Mouse (Mus musculus) adrenal gland, adult 10 weeks (tissue): ENCODE results near the gene Ksr1. TPM values are rescaled to one million over a fixed set of nuclear protein-coding genes. Genes with fewer than 3 reads are reported as not detected.

ENCODE experiments used
- polyA plus RNA-seq: library from polyadenylated mRNA; stranded (reverse); fragments of 350-450 nt; fragmentation: Illumina TruSeq; extraction: RNeasy Lipid Tissue Mini Kit (QIAGEN cat#74804); gene quantifications from one replicate; pipeline ENCODE4 v1.2.3, GENCODE M21; 2014; ENCODE audit warnings: low read depth, low replicate concordance

Ksr1 gene
- 0.52 TPM for polyA plus RNA-seq

DNA sequence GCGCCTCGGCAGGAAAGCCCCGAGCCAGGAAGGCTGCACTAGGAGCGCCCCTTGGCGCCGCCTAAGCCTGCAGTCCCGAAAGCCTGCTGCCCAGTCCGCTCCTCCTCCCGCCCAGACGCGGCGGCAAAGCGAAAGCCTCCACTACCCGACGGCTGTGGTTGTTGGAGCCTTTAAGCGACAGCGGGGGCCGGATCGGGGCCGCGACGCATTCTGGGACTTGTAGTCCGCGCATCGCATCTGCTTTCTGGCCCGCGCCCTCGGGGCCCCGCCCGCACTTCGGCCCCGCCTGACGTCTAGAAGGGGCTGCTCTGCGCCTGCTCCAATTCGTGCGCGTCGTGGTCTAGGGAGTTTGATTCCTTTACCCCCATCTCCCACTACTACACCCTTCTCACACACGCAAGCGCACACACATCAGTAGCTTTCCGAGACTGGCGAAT lies at the start of gene Ksr1:
TSS of gene Ksr1 (minus strand) at position 77 of the 437 bp plus-strand sequence.

GRCm38 (mm10) chr11:78984483-78985177 lies 161.6 kb downstream of the Ksr1 start, which contains the start of gene Lgals9:
TSS of gene Lgals9 (minus strand) at chr11:78984946.

Other genes with a start within 250 kb of the Ksr1 start
- 0.41 TPM for gene Nos2, start 225.6 kb downstream of the Ksr1 start, polyA plus RNA-seq
- gene Lgals9, start 161.5 kb downstream of the Ksr1 start, polyA plus RNA-seq, result 10.7 TPM
- gene Wsb1, start 108.3 kb upstream of the Ksr1 start, polyA plus RNA-seq, result 101 TPM
- not detected for gene Gm9964, start 150.5 kb upstream of the Ksr1 start, polyA plus RNA-seq
- gene Nf1, start 193.3 kb upstream of the Ksr1 start, polyA plus RNA-seq, result 49.9 TPM